Mouse (Mus musculus) heart, adult 2 months (tissue): Measurements from ENCODE around the gene Sept14. TPM values are rescaled to one million over a fixed set of nuclear protein-coding genes. Genes with fewer than 3 reads are reported as not detected.
A peak's percentile ranks its signal among the peaks of the same experiment; 100 is the strongest.
"Not testable (repeated sequence)": the region's sequence is repeated elsewhere in the genome, so short reads cannot be mapped to it uniquely, and the experiment has no call there.

ENCODE experiments used
- DNase-seq, 2 experiments: peaks; one replicate each; pipeline ENCODE4 v3.0.0; 2021
- H3K27ac ChIP-seq: fragments of 200-600 bp; 2 replicates; pipeline ENCODE4 v1.8.1; 2022
- H3K27me3 ChIP-seq: fragments of 200-500 bp; 2 replicates; pipeline ENCODE4 v1.6.1; 2012; ENCODE audit warnings: mild to moderate bottlenecking, low read length, inconsistent platforms, mixed read lengths; ENCODE audit not compliant: control insufficient read depth, insufficient read depth
- H3K36me3 ChIP-seq: fragments of 200-500 bp; 2 replicates; pipeline ENCODE4 v1.6.1; 2012; ENCODE audit warnings: low read length, inconsistent platforms; ENCODE audit not compliant: control insufficient read depth, insufficient read depth
- H3K4me1 ChIP-seq: fragments of 200-500 bp; 2 replicates; pipeline ENCODE4 v1.6.1; 2011; ENCODE audit warnings: low read length; ENCODE audit not compliant: control insufficient read depth, insufficient read depth
- H3K4me3 ChIP-seq: fragments of 200-600 bp; 2 replicates; pipeline ENCODE4 v1.8.1; 2022
- H3K79me2 ChIP-seq: fragments of 200-500 bp; replicated peaks from 2 replicates; pipeline ENCODE4 v1.6.1; 2012; ENCODE audit warnings: mild to moderate bottlenecking, inconsistent platforms, low read length, moderate library complexity, mixed read lengths; ENCODE audit not compliant: control insufficient read depth, insufficient read depth
- H3K9ac ChIP-seq: fragments of 200-500 bp; 2 replicates; pipeline ENCODE4 v1.6.1; 2012; ENCODE audit warnings: low read depth, mild to moderate bottlenecking, control low read depth, inconsistent platforms, low read length, mixed read lengths
- CTCF ChIP-seq: fragments of 200-600 bp; IDR thresholded peaks from 2 replicates; pipeline ENCODE4 v1.8.1; 2022; ENCODE audit warnings: antibody characterized with exemption, mild to moderate bottlenecking, moderate library complexity
- EP300 ChIP-seq: fragments of 200-500 bp; IDR thresholded peaks from 2 replicates; pipeline ENCODE4 v1.6.1; 2011; ENCODE audit warnings: low read depth, low read length, control low read depth; ENCODE audit not compliant: insufficient read depth
- POLR2A ChIP-seq: fragments of 200-500 bp; IDR thresholded peaks from 2 replicates; pipeline ENCODE4 v1.6.1; 2011; ENCODE audit warnings: mild to moderate bottlenecking, low read depth, low read length, control low read depth; ENCODE audit not compliant: insufficient read depth
- WGBS: fragments of 180-500 bp; shearing (Covaris S2); methylation state at CpG from one replicate; pipeline ENCODE4 v1.1.7; 2018; 5-methylcytosine and 5-hydroxymethylcytosine counted together
- intact Hi-C: fragments of 180-260 bp; cut with DNase I; formaldehyde crosslinking; loops from one replicate; pipeline ENCODE4 v1.15.1; 2025
- polyA plus RNA-seq: library from polyadenylated mRNA; depleted of rRNA; stranded (reverse); fragments of >200 nt; gene quantifications from 2 replicates; pipeline ENCODE4 v1.2.3, GENCODE M21; 2012
- total RNA-seq, 2 experiments: library from RNA; stranded (reverse); gene quantifications; 2 replicates each; pipeline ENCODE4 v1.2.3; 2021

Gene Sept14
- total and polyA plus RNA-seq, 3 experiments: not detected

- intact Hi-C loops: no loop called here
- H3K27ac ChIP-seq: no peak overlapping the region
- no peaks in the 10 kb centered on the region for H3K79me2 ChIP-seq
- no peak for DNase-seq
- H3K9ac ChIP-seq: no peak overlapping the region
- 27% methylated on average over 2 of the region's 2 CpGs for WGBS
- no peak overlapping the region for H3K4me3 ChIP-seq
- no peaks in the 10 kb centered on the region for H3K36me3 ChIP-seq
- no peaks in the 10 kb centered on the region for H3K27me3 ChIP-seq
- TF ChIP-seq CTCF (no peak), POLR2A (no peak), EP300 (no peak)
- no peaks in the 10 kb centered on the region for H3K4me1 ChIP-seq
Measured at GRCm38 (mm10) chr5:129700506-129700905, 7.8 kb downstream of the Sept14 start.

- no peak overlapping the region for H3K9ac ChIP-seq
- 67% methylated on average over 3 of the region's 3 CpGs for WGBS
- DNase-seq: no peak
Measured at GRCm38 (mm10) chr5:129690528-129690927, 17.8 kb downstream of the Sept14 start.

GRCm38 (mm10) chr5:129687621-129688020 is 20.7 kb downstream of the Sept14 start:
- H3K36me3 ChIP-seq: no peaks in the 10 kb centered on the region
- no peak overlapping the region for H3K9ac ChIP-seq
- no peaks in the 10 kb centered on the region for H3K79me2 ChIP-seq
- peaks cover 2% of the 10 kb centered on the region; the same call in 1 of the 2 replicates for H3K4me1 ChIP-seq
- WGBS: 49% methylated on average over 7 of the region's 7 CpGs
- intact Hi-C loops: no loop called here
- TF ChIP-seq CTCF (no peak), POLR2A (no peak), EP300 (no peak)
- DNase-seq: no peak
- H3K27ac ChIP-seq: no peak overlapping the region
- no peak overlapping the region for H3K4me3 ChIP-seq
- no peaks in the 10 kb centered on the region for H3K27me3 ChIP-seq

More at GRCm38 (mm10) chr5:129690528-129690927, 17.8 kb downstream of the Sept14 start:
- intact Hi-C loops: no loop called here
- no peaks in the 10 kb centered on the region for H3K36me3 ChIP-seq
- no peak overlapping the region for H3K4me3 ChIP-seq
- H3K27ac ChIP-seq: no peak overlapping the region
- peaks cover 2% of the 10 kb centered on the region; the same call in 1 of the 2 replicates for H3K4me1 ChIP-seq
- TF ChIP-seq CTCF: no peak
- H3K27me3 ChIP-seq: no peaks in the 10 kb centered on the region
- no peaks in the 10 kb centered on the region for H3K79me2 ChIP-seq

GRCm38 (mm10) chr5:129685141-129685540 is 23.2 kb downstream of the Sept14 start:
- intact Hi-C loops, H3K9ac ChIP-seq, H3K36me3 ChIP-seq, H3K27me3 ChIP-seq, H3K4me3 ChIP-seq, H3K4me1 ChIP-seq, DNase-seq, H3K79me2 ChIP-seq, H3K27ac ChIP-seq: not testable (repeated sequence)
- 90% methylated on average over 5 of the region's 5 CpGs for WGBS

DNA sequence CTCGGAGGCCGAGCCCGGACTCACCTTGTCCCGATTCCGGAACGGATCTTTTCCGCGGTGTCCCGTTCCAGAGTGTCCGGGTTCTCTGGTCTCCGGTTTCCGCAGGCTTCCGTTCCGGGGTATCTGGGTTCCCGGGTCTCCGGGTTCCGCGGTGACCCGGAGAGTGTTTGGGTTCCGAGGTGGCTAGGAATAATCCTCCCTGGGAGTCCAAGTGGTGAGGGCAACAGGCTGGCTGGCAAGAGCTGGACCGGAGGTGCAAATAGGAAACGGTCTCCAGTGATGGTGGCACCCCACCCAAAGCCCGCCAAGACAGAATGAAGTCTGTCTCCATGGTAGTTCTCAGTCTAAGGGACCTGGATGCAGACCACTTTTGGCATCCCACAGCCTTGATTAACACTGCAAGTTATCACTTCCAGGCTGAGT is 38.3 kb downstream of the Sept14 start, which contains the start of gene Zfp11:
Gene Zfp11 (minus strand): TSS at position 64 of the 423 bp plus-strand sequence.
- intact Hi-C loops: loop anchor here (5.0 kb wide), 1 partner anchor 47 kb away; the partner anchor contains the start of gene Mrps17
- Histone ChIP-seq H3K4me3 (peak within 1 kb of the TSS; percentile 77), H3K27ac (peak within 1 kb of the TSS; percentile 87), H3K79me2 (peaks cover 5% of the 10 kb centered on the region), H3K36me3 (no peaks in the 10 kb centered on the region), H3K27me3 (no peaks in the 10 kb centered on the region), H3K9ac (peak within 1 kb of the TSS; percentile 84), H3K4me1 (peaks cover 1% of the 10 kb centered on the region; the same call in 1 of the 2 replicates)
- peak; percentile 83 to 85 for DNase-seq
- under 1% methylated on average over 23 of the region's 23 CpGs for WGBS
- no peak for TF ChIP-seq CTCF
- peak; percentile 92 for TF ChIP-seq POLR2A

DNA sequence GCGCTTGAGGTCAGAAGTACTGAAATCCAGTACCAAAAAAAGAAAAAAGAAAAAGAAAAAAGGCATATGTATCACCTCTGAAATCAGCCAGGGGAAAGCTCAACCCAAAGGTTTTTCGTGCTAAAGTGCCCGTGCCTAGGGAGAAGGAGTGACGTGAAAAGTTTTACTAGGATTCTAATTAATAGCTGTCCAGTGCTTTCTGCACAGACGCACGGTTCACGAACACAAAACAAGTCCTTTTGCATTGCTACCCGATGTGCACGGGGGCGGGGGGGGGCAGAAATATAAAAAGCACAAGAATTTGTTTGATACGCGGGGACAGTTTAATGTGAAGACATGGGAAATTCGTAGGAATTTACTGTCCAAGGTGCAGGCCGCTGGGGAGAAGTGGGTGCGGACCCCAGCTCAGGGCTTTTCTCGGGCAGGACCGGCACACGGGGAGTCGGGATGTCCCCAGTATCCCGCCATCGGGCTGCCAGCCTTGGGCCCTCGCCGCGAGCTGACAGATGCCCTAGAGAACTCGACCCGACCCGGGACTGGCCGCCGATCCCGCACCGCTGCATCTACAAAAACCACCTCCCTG is 38.8 kb downstream of the Sept14 start:
- under 1% methylated on average over 31 of the region's 31 CpGs for WGBS
- Histone ChIP-seq H3K4me1 (peaks cover 1% of the 10 kb centered on the region; the same call in 1 of the 2 replicates), H3K27me3 (no peaks in the 10 kb centered on the region), H3K36me3 (no peaks in the 10 kb centered on the region), H3K79me2 (peaks cover 5% of the 10 kb centered on the region), H3K27ac (peak overlapping the region; percentile 87), H3K4me3 (peak overlapping the region; percentile 77), H3K9ac (peak overlapping the region; percentile 84)
- no peak for DNase-seq
- TF ChIP-seq EP300: no peak
- TF ChIP-seq CTCF: no peak
- no peak for TF ChIP-seq POLR2A
- intact Hi-C loops: loop anchor here (5.0 kb wide), 1 partner anchor 48 kb away; the partner anchor contains the start of gene Mrps17
